Mouse (Mus musculus): ENCODE measurements around the gene Fancc.

DNA sequence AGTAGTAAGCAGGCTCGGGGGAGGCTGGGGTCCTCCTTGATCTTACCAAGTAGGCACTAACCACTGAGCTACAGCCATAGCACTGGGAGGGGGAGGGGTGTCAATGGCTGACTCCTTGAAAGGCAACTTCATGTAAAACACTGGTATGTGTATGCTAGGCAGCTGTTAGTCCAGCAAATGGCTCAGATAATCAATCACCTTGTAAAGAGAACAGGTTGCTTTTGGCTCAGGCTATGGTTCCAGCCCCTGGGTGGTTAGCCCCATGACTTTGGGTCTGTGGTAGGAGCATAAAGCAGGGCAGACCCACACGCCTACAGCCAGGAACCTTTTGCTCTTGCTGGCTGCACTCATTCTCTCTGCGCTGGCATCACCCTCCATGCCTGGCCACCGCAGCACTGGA lies 207.0 kb downstream of the Fancc start:
- TF ChIP-seq POLR2A (IDR thresholded peaks at IDR 0.05; ENCODE audit: control insufficient read depth, low read depth, low read length) (no peak), CTCF (IDR thresholded peaks at IDR 0.05; ENCODE audit: control insufficient read depth, insufficient read depth, insufficient replicate concordance, low read depth, low read length) (no peak)

Data from testis, adult 2 months (tissue).